Mouse (Mus musculus) A20 (cell line): Measurements from ENCODE around the gene Akain1.
A peak's percentile ranks its signal among the peaks of the same experiment; 100 is the strongest.

ENCODE experiments used
- DNase-seq: peaks from one replicate; pipeline ENCODE4 v3.0.0-alpha.2; 2011; ENCODE audit warnings: low read depth, low spot score

Akain1 gene

DNA sequence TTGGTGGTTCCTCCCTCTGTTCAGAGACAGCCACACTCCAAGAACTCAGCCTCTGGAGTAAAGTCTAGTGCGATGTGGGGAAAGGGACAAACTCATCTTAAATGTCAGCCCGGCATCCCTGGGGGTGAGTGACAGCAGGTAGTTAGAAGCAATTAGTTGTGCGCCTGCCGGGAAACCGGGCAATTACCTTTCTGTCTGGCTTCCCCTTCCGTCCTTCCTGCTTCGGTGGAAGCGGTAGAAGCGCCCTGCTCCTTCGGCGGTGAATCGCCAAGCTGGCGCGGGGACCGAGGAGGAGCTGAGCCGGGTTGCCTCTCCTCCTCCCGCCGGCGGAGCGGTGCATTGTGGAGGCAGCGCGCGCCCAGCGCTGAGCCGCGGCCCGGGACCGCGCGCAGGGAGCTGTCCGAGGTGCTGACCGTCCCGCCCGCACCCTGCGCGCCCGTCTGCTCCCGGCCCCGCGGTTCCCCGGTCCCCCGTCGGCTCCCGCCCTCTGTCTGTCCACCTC lies at the start of gene Akain1:
TSS of gene Akain1 (plus strand) at position 337 of the 502 bp plus-strand sequence.
- DNase-seq: no peak

DNA sequence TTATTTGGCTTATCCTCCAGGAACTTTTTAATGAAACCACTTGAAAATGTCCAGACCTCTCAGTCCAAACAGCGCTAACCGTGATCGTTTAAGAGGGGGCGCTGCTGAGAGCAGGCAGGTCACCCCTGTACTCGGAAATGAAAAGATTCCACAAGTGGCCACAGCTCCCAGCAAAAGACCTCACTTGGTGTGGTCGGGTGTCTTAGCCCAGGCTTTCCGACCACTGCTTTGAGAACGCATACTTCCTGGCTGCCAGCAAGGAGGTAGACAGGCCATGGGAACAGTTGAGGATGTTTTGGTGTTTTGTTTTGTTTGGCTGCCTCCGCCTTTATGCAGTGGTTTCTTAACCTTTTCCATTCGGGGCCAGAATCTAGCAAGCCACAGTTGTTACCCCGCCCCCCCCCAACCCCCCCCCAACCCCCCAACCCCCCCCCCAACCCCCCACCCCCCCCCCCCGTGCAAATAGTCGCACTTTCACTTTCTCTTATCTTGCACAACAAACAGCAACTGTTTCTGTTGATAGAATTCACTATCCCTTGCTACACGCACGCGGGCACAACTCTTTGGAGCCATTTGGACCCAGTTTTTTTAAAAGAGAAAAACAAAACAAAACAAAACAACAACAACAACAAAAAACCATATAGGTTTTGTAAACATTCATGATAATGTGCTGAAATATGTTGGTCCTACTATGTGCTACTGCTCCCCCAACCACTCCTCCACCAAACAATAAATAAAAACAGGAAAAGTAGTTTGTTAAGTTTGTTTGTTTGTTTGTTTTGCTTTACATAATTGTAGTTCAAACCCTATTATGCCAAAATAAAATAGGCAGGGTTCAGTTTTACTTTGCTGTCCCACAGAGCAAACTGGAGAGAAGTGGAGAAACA lies 42.7 kb upstream of the Akain1 start:
- DNase-seq: no peak

DNA sequence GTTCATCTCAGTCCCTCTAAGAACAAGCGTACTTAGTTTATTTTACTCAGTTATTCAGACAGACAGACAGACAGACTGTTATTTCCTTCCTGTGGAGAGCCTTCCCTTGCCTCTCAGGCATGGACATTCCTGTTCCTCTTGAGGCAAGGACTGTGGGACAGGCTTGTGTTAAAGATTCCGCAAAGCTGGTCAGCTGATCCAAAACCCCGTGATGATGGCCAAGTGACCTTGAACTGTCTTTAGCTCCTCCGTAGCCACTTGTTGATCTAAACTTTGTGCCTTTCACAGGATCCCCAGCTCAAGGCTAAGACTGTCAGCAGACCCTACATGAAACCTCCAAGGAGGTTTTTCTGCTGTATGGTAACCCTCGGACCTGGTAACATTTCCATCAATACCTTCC lies 42.0 kb upstream of the Akain1 start:
- no peak for DNase-seq

DNA sequence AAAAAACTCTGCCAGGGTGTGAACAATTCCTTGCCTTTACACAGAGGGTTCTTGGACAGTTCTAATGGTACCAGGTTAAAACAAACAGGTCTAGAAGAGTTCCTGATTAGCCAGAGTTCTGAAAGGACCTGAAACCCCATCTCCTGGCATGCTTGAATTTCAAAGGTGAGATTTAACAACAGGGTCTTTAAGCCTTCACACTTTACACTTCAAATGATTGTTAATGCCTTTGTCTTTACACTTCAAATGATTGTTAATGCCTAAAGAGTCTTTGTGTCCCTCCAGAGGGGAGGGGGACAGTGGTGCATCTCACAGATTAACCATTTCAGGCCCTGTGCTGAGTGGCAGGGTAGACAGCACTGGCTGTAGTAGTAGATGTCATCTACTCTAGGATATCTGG lies 41.0 kb upstream of the Akain1 start:
- DNase-seq: no peak

DNA sequence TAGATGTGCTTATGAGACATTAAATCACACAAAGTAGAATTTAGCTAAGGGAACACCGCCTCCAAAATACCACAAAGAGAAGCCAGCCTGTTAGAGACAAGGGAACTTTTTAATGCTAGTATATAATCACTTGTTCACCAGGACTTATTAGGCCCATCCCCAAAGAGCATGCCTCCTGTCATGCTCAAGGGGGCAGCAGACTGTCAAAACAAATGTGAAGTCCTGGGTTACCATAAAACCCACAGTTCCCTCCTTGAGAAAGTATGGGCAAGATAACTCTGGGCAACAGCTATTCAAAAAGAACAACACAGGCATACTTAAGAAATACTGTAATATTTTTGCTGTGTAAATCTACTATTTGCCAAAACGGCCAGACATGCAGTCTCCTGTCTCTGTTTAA lies 38.0 kb upstream of the Akain1 start:
- DNase-seq: peak; percentile 43

DNA sequence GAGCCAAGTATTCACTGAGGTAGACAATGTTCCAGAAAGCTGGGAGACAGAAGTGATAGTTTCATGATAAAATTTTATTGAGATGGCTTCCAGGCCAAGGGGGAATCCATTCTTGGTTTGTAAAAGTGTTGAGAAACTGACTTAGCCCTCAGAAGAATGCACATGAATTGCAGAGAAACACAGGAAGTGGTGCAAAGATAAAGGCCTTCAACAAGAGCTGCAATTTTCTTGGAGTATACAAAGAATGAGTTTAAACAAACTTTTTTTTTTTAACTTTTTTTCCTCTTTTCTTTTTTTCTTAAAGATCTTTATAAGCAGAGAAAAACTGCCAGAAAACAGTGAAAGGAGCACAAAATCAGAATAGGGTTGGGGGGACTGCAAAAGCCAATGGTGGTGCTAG lies 23.0 kb upstream of the Akain1 start:
- peak; percentile 27 for DNase-seq

DNA sequence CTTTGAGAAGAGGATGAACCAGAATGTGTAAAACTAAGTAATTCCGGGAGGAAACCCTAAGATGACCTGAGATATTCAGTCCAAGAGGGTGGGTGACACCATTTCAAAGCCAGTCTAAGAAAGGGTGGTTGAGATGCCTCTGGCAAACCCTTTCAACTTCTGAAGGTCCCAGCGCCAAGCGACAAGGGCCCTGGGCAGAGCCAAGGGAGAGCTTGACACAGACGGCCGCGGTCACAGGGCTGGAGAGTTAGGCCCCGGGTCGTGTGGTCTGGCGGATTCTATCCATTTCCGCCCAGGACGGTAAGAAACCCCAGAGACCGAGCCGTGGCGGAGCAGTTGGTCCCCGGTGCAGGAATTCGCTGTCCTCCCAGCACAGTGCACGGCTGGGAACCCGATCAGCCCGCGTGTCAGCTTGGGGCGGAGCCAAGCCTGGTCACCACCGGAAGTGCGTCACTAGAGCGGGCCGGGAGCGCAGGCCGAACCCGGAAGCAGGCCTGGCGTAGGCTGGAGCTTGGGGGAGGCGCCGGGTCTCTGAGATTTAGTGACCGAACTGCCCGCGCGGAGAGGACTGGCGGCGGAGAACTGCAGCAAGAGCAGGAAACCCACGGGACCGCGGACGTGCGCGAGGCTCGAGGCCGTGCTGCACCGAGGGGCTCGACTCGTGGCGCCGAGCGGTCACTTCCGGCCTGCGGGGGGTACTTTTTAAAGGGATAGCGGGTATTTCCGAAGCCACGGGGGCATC lies 22.0 kb upstream of the Akain1 start:
- DNase-seq: peak; percentile 95

DNA sequence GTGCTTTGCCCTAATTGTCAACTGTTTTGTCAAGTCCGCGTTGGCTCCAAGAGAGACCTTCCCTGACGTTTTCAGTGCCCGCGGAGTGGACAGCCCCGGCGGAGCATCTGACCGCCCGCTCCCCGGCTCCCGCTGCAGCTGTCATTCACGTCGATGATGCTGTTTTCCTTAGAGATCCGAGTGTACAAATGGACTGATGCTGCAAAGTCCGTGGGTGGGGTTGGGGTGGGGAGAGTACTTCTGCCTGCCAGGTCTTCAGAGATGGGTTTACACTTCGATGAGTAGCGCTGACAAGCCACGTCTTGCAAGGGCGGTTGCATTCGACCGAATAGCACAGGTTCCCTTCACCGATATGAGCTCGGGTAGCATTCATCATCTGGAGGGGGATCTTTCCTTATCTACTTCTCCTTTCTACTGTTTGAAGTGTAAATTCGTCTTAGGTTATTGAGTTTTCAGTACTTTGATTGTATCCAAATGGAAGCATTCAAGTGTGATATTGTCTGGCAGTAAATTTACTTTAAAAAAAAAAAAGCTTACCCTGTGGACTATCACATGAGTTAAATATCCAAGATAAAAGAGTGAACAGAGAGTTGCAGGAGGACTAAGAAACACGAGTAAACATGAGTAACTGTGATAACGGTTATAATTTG lies 21.3 kb upstream of the Akain1 start:
- DNase-seq: peak; percentile 78

DNA sequence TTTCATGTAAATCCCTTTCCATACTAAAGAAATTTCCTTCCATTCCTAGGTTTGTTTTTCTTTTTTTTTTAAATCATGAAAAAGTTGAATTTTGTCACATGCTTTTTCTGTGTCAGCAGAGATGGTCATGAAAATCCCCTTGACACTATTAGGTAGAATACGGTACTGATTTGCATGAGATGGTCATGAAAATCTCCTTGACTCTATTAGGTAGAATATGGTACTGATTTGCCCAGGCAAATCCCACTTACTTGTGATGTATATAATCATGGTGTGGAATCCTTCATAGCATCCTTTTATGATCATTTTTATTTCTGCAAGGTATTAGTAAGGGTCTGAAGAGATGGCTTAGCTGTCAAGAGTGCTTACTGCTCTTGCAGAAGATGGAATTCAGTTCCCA lies 17.5 kb upstream of the Akain1 start:
- peak; percentile 15 for DNase-seq

DNA sequence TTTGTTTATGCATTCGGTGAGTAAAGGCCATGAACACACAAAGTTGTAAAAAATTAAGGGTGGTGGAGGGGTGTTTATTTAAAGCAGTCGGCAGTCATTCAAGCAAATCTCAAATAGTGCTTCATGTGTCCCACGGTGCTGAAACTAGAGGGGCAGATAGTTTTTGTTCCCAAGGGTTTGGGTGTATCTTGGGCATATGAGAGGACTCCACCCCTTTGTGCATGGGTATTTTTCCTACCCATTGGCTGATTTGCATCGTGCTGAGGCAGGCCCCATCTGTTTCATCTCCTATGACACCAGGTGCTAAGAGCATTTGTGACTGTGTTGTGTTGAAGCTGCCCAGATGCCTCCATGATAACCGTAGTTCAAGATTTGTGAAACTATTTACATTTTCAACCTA lies 1.3 kb upstream of the Akain1 start:
- no peak for DNase-seq

DNA sequence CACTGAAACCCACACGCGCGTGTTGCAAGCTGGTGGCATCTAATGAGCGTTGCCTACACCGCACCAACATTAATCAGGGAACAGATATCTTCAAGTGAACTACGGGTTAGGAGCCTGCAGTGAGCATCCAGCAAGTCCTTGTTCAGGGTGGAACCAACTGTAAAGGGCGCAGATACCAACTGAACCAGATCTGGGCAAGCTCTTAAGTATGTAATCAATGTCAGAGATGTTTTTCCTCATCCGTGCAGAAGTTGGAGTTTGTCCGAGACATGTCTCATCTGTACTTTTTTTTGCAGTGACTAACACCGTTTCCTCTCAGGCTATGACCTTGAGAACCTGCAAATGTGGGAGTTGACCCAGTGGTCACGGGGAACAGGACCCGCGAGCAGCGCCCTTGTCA lies 640 bp upstream of the Akain1 start:
- no peak for DNase-seq

DNA sequence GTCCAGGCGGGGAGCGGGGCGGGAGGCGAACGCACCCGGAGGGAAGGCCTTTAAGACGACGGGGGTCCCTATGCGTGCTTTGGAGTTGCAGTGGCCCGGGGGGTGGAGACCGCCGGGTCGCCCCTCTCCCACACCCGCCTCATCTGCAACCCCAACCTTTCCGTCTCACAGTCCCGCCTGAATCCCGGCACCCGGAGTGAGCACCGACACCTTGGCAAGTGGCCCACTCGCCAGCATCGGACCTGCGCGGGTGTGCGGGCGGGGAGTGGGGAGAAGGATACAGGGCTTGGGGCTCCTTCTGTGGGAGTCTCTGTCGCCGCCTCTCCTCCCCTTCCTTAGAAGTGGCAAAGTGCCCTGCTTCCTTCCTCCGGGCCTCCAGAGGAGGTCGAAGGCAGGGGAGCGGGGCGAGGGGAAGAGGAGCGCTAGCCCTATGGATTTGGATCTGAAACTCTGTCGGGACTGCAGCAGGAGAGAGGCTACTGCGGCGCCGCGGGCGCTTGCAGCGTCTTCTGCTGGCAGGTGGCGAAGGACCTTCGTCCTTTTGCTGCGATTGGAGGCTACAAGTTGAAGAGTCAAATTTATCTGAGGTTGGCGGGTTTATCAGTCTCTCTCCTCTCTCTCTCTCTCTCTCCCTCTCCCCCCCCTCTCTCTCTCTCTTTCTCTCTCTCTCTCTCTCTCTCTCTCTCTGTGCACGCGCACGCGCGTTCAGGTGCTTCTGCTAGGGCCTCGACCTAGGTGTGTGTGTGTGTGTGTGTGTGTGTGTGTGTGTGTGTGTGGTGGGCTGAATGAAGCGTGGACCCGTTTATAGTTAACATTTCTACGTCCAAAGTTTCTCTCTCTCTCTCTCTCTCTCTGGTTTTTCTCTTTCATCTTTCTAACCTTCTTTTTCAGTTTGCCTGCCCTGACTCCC lies 700 bp downstream of the Akain1 start:
- no peak for DNase-seq

DNA sequence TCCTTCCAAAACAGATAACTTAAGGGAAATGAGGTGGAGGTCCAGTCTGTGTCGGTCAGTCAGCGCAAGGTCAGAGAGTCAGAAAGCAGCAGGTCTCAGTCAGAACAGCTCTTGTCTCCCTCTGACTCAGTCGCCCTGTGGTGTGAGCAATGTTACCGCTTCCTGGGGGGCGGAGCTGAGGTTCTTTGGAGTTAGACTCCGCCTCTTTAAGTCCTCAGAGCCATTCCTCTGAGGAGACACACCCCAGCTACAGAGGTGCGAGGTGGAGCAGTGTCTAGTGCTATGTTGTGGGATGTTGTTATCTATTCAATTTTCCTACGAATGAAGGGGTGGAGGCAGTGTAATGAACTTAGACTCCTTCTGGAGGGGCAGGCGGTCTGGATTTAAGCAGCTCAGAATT lies 1.9 kb downstream of the Akain1 start:
- no peak for DNase-seq

DNA sequence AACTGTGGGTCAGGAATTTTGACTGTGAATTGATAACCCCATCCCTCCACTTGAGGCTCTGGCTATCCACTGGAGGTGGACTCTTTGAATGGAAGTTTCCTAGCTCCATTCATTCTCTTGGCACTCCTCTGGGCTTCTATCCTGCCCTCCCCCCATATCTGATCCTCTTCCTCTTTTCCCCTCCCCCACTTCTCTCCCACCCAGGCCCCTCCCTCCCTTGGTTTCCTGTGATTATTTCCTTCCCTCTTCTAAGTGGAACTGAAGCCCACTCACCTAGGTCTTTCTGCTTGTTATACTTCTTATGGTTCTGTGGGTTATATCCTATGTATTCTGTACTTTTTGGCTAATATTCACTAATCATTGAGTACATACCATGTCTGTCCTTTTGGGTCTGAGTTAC lies 9.6 kb downstream of the Akain1 start:
- DNase-seq: no peak

DNA sequence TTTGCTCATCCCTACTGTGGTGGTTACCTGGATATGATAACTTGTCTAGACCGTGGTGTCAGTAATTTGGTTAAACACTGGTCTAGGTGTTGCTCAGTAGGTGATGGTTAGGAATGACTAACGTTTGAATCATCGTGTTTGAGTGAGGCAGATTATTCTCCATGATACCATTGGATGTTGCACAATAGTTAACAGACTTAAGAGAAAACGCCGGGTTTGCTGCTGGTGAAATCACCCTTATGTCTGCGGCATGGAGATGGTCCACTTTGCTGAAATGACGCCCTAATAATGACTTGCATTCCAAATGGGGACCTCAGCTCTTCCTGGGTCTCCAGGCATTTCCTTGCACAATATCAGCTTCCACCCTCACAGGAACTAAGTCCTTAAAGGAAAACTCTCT lies 22.6 kb downstream of the Akain1 start:
- DNase-seq: no peak

DNA sequence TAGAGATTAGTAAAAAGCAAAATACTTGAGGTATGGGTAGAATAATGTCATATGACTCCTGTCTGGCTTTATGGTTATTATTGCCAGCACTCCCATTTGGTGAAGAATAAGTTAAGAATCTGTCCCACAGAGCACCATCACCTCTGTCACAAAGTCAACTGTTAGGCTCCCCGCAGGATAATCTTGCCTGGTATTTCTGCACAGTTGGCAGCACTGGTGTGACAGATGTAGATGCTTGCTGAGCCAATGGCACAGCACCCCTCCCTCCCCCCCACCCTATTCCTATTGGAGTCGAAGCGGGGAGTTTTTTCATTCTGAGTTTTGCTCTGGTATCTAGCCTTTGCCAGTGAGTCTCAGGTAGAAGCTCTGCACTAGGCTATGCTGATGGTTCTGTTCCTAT lies 23.9 kb downstream of the Akain1 start:
- DNase-seq: no peak

DNA sequence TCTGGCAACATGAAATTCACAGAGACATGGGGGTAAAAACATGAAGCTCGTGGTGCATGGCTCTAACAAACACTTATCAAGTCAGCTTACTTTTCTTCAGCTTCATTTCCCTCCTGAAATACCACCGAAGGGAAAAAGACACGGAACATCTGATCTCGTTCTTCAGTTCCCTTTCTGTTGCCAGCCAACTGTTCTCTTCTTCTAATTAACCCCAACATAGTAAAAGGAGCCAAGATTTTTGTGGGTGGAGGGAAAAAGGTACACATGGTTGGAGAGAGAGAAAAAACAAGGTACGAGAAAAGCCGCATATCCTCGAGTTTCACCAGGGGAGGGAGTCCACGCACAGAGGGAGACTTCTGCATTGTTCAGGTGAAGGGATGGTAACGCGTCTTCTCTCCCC lies 32.0 kb downstream of the Akain1 start:
- no peak for DNase-seq

DNA sequence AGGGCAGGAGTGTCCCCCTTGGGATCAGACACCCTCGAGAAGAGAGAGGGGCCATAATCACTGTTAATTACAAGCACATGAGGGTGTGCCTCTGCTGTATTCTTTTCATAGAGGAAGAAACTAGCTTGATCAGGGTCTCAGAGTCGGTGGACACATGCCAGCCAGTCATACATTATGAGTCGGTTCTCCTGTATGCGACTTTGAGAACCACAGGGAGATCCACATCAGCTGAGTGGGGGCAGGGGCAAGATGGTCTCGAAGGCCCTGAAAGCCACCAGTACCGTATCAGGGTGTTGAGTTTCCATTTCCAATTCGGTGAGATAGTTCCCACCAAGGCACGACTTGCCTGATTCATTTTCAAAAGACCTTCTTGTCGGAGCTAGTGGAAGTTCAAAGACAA lies 33.3 kb downstream of the Akain1 start:
- DNase-seq: no peak

DNA sequence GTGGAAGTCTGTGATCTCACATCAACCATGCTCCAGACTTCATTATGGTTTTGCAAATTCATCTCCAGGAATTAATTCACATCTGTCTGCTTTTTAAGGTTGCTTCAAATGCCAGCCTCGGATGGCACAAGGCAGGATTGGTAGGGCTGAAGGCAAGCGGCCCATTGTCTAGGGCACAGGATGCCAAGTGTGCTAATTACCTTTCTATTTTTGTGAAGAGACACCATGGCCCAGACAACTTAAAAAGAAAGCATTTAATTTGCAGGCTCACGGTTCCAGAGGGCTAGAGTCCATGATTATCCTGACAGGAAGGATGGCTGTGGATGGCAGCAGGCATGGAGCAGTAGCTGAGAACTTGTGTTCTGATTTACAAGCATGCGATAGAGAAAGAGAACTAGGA lies 35.0 kb downstream of the Akain1 start:
- DNase-seq: no peak

DNA sequence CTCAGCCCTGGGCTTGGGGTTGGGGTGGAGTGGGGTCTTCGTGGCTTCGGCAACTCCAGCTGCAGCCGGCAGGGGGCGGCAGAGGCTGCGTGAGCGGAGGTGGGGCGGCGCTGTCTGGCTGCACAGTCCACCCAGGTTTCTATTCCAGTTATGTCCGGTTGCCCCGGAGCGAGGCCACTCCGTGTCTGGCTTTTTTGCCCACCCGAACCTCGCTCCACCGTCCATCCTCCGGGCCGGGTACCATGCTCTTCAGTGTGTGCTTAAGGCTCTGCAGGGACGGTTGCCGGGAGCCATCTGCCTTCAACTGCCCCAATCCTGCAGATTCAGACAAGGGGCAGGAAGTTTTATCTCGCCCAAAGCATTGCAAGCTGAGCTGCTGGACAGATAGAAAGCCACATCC lies 36.3 kb downstream of the Akain1 start:
- DNase-seq: no peak

DNA sequence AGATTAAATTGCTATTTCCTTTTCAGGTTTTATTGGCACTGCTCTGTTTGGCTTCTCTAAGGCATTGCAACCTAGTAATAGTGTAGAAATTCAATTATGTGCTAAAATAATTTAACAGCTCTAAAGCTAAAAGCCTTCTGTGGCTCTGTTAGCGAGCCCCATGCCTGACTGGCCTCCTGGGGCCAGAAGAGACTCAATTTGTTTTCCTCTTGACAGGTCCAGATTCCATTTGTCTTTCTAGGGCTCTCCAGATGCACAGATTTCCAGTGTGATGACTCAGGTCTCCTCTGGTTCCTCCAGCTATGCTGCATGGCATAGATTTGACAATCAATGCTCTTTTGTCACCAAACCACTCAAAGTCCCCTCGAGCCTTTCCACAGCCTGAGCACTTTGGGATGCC lies 38.4 kb downstream of the Akain1 start:
- no peak for DNase-seq
